In genomic region chr15:98797835-98798492, GRCm38 (mm10) we compare ENCODE assay signal across 14 mouse cellular contexts. TPM values are rescaled to one million over a fixed set of nuclear protein-coding genes. Genes with fewer than 3 reads are reported as not detected.
A peak's percentile ranks its signal among the peaks of the same experiment; 100 is the strongest.
DNase-seq lines count a peak whose midpoint lies in the region; ATAC-seq and TF ChIP-seq lines count a peak whose summit lies in the region.
"Had no signal": no experiment of that assay in that cellular context is flagged by ENCODE, and none has a peak within 500 bp of the region (broad histone marks: within the 10 kb centered on the region; RNA-seq: fewer than 3 reads in every experiment).

No protein-coding gene starts in this region.

- peaks cover 96% of the 10 kb centered on the region for H3K27me3 ChIP-seq in liver, postnatal 0 days (ENCODE audit: insufficient read depth, low read length)
- H3K27me3 ChIP-seq in liver, embryonic 12.5 days (replicated peaks), result peaks cover 100% of the 10 kb centered on the region
- peaks cover 87% of the 10 kb centered on the region for H3K27me3 ChIP-seq in forebrain, postnatal 0 days (ENCODE audit: insufficient read depth, low read length)
- H3K27me3 ChIP-seq in midbrain, embryonic 11.5 days (ENCODE audit: control insufficient read depth, insufficient read depth, low read length), result peaks cover 91% of the 10 kb centered on the region

- ATAC-seq in liver, postnatal 0 days, result no peak
- no peak for ATAC-seq in liver, embryonic 12.5 days
- ATAC-seq in forebrain, postnatal 0 days, result peak; percentile 48; the same call in 1 of the 2 replicates
- ATAC-seq in midbrain, embryonic 11.5 days (ENCODE audit: low FRiP score), result peak; percentile 97
- ATAC-seq: CD4-positive, CD25-positive, alpha-beta regulatory T cell, adult 4 months had no signal

- no peak overlapping the region for H3K4me3 ChIP-seq in liver, postnatal 0 days (ENCODE audit: low read depth, low read length)
- no peak overlapping the region for H3K4me3 ChIP-seq in liver, embryonic 12.5 days
- no peak overlapping the region for H3K4me3 ChIP-seq in forebrain, postnatal 0 days (ENCODE audit: low read depth, low read length)
- no peak overlapping the region for H3K4me3 ChIP-seq in midbrain, embryonic 11.5 days (ENCODE audit: low read depth, low read length)
- H3K4me3 ChIP-seq: erythroblast, embryonic 14.5 days; lung, embryonic 15.5 days had no signal

- H3K4me1 ChIP-seq in liver, postnatal 0 days (ENCODE audit: insufficient read depth), result no peaks in the 10 kb centered on the region
- peaks cover 5% of the 10 kb centered on the region; the same call in 1 of the 2 replicates for H3K4me1 ChIP-seq in liver, embryonic 12.5 days
- no peaks in the 10 kb centered on the region for H3K4me1 ChIP-seq in forebrain, postnatal 0 days (ENCODE audit: insufficient read depth)
- H3K4me1 ChIP-seq in midbrain, embryonic 11.5 days (ENCODE audit: control insufficient read depth, insufficient read depth, low read length), result peaks cover 35% of the 10 kb centered on the region

- no peak overlapping the region for H3K4me2 ChIP-seq in liver, postnatal 0 days (ENCODE audit: low read depth, low read length)
- no peak overlapping the region for H3K4me2 ChIP-seq in liver, embryonic 12.5 days
- no peak overlapping the region for H3K4me2 ChIP-seq in forebrain, postnatal 0 days (ENCODE audit: low read depth)
- H3K4me2 ChIP-seq in midbrain, embryonic 11.5 days, result peak overlapping the region; percentile 1; the same call in 1 of the 2 replicates
- H3K4me2 ChIP-seq: lung, embryonic 15.5 days had no signal

- no peak for TF ChIP-seq EP300 in liver, postnatal 0 days (IDR thresholded peaks at IDR 0.05; ENCODE audit: low read depth)

- H3K36me3 ChIP-seq in liver, postnatal 0 days (replicated peaks; ENCODE audit: insufficient read depth, low read length), result no peaks in the 10 kb centered on the region
- H3K36me3 ChIP-seq in liver, embryonic 12.5 days, result no peaks in the 10 kb centered on the region
- no peaks in the 10 kb centered on the region for H3K36me3 ChIP-seq in forebrain, postnatal 0 days (ENCODE audit: insufficient read depth)
- H3K36me3 ChIP-seq in midbrain, embryonic 11.5 days (ENCODE audit: control insufficient read depth, insufficient read depth, low read length), result no peaks in the 10 kb centered on the region
- H3K36me3 ChIP-seq: lung, embryonic 15.5 days had no signal

- 8% methylated on average over 27 of the region's 28 CpGs for WGBS in liver, postnatal 0 days (ENCODE audit: insufficient replicate concordance)
- 8% methylated on average over 27 of the region's 28 CpGs for WGBS in liver, embryonic 12.5 days (ENCODE audit: insufficient replicate concordance)
- 3% methylated on average over 28 of the region's 28 CpGs for WGBS in forebrain, postnatal 0 days
- WGBS in midbrain, embryonic 11.5 days, result under 1% methylated on average over 27 of the region's 28 CpGs

- H3K27ac ChIP-seq in liver, postnatal 0 days (ENCODE audit: low read depth), result no peak overlapping the region
- H3K27ac ChIP-seq in liver, embryonic 12.5 days, result no peak overlapping the region
- no peak overlapping the region for H3K27ac ChIP-seq in forebrain, postnatal 0 days (ENCODE audit: low read depth, low read length)
- H3K27ac ChIP-seq in midbrain, embryonic 11.5 days (ENCODE audit: low read depth, low read length), result peak overlapping the region; percentile 40; the same call in 1 of the 2 replicates
- H3K27ac ChIP-seq: lung, embryonic 15.5 days had no signal

- DNase-seq in liver, postnatal 0 days, result peak; percentile 13
- DNase-seq in forebrain, postnatal 0 days, result no peak
- DNase-seq in midbrain, embryonic 11.5 days (ENCODE audit: low spot score, missing footprints), result peak; percentile 98
- peak; percentile 35 for DNase-seq in yolk sac, embryonic 10.5 days (ENCODE audit: low spot score)
- no peak for DNase-seq in cerebellum, adult 9-10 months
- no peak for DNase-seq in urinary bladder, adult 2 months (ENCODE audit: low spot score)
- no peak for DNase-seq in spleen, postnatal 4 days (ENCODE audit: low spot score in 2 of 2)
- DNase-seq: kidney, adult 8-10 months; right cerebral cortex, postnatal 4 days had no signal

- H3K9ac ChIP-seq in liver, postnatal 0 days (replicated peaks), result no peak overlapping the region
- H3K9ac ChIP-seq in liver, embryonic 12.5 days, result no peak overlapping the region
- no peak overlapping the region for H3K9ac ChIP-seq in forebrain, postnatal 0 days
- peak overlapping the region; percentile 13; the same call in 1 of the 2 replicates for H3K9ac ChIP-seq in midbrain, embryonic 11.5 days (ENCODE audit: low read length)
- H3K9ac ChIP-seq: lung, embryonic 15.5 days had no signal

- TF ChIP-seq CTCF in liver, postnatal 0 days (IDR thresholded peaks at IDR 0.05; ENCODE audit: low read depth), result no peak
- no peak for TF ChIP-seq CTCF in forebrain, postnatal 0 days (IDR thresholded peaks at IDR 0.05; ENCODE audit: low read depth)

- H3K9me3 ChIP-seq in liver, postnatal 0 days (ENCODE audit: low read length), result no peaks in the 10 kb centered on the region
- H3K9me3 ChIP-seq in liver, embryonic 12.5 days (replicated peaks), result no peaks in the 10 kb centered on the region
- no peaks in the 10 kb centered on the region for H3K9me3 ChIP-seq in forebrain, postnatal 0 days (ENCODE audit: low read length)
- no peaks in the 10 kb centered on the region for H3K9me3 ChIP-seq in midbrain, embryonic 11.5 days (ENCODE audit: control insufficient read depth, low read length)
- H3K9me3 ChIP-seq: lung, embryonic 15.5 days had no signal

RNA-seq across cellular contexts. Expression of gene Wnt1, which starts 8.3 kb away (rescaled TPM):
- polyA plus RNA-seq in liver, postnatal 0 days (2015; fragmentation: Nextera tagmentation; extraction: Ambion mirVana), result not detected in 2 replicates
- polyA plus RNA-seq in liver, embryonic 12.5 days (2016; fragmentation: Nextera tagmentation; extraction: Ambion mirVana), result not detected in 2 replicates
- not detected in 2 replicates for total RNA-seq in forebrain, postnatal 0 days (2014; rRNA removed)
- polyA plus RNA-seq in forebrain, postnatal 0 days (2015; fragmentation: Nextera tagmentation; extraction: Ambion mirVana), result 0.33 and 0.35 TPM in 2 replicates
- 11.6 and 14.0 TPM in 2 replicates for polyA plus RNA-seq in midbrain, embryonic 11.5 days (2014; fragmentation: Nextera tagmentation; extraction: Ambion mirVana)
- 0.04 and 0.09 TPM in 2 replicates for polyA plus RNA-seq in urinary bladder, adult 2 months (2012; rRNA removed)
- polyA plus RNA-seq: CD4-positive, CD25-positive, alpha-beta regulatory T cell, adult 4 months; erythroblast, embryonic 14.5 days; gonadal fat pad, adult 2 months; lung, embryonic 15.5 days had no signal

RNA-seq across cellular contexts. Expression of gene Ddn, which starts 11.3 kb away (rescaled TPM):
- not detected in 2 replicates for polyA plus RNA-seq in liver, postnatal 0 days (2015; fragmentation: Nextera tagmentation; extraction: Ambion mirVana)
- not detected in 2 replicates for polyA plus RNA-seq in liver, embryonic 12.5 days (2016; fragmentation: Nextera tagmentation; extraction: Ambion mirVana)
- 36.3 and 49.6 TPM in 2 replicates for total RNA-seq in forebrain, postnatal 0 days (2014; rRNA removed)
- 2.2 TPM in 2 replicates for polyA plus RNA-seq in forebrain, postnatal 0 days (2015; fragmentation: Nextera tagmentation; extraction: Ambion mirVana)
- polyA plus RNA-seq in midbrain, embryonic 11.5 days (2014; fragmentation: Nextera tagmentation; extraction: Ambion mirVana), result 0.48 and 0.74 TPM in 2 replicates
- 0.04 and 0.08 TPM in 2 replicates for polyA plus RNA-seq in urinary bladder, adult 2 months (2012; rRNA removed)
- polyA plus RNA-seq: CD4-positive, CD25-positive, alpha-beta regulatory T cell, adult 4 months had no signal

RNA-seq across cellular contexts. Expression of gene Wnt10b, which starts 20.0 kb away (rescaled TPM):
- 0.04 and 0.08 TPM in 2 replicates for polyA plus RNA-seq in liver, postnatal 0 days (2015; fragmentation: Nextera tagmentation; extraction: Ambion mirVana)
- polyA plus RNA-seq in liver, embryonic 12.5 days (2016; fragmentation: Nextera tagmentation; extraction: Ambion mirVana), result not detected in 2 replicates
- 0.31 and 1.1 TPM in 2 replicates for total RNA-seq in forebrain, postnatal 0 days (2014; rRNA removed)
- not detected in 2 replicates for polyA plus RNA-seq in forebrain, postnatal 0 days (2015; fragmentation: Nextera tagmentation; extraction: Ambion mirVana)
- 0.30 and 0.40 TPM in 2 replicates for polyA plus RNA-seq in midbrain, embryonic 11.5 days (2014; fragmentation: Nextera tagmentation; extraction: Ambion mirVana)
- 4.0 and 6.8 TPM in 2 replicates for polyA plus RNA-seq in urinary bladder, adult 2 months (2012; rRNA removed)
- polyA plus RNA-seq: CD4-positive, CD25-positive, alpha-beta regulatory T cell, adult 4 months; erythroblast, embryonic 14.5 days had no signal

RNA-seq across cellular contexts. Expression of gene Prkag1, which starts 33.4 kb away (rescaled TPM):
- polyA plus RNA-seq in liver, postnatal 0 days (2015; fragmentation: Nextera tagmentation; extraction: Ambion mirVana), result 42.0 and 47.4 TPM in 2 replicates
- polyA plus RNA-seq in liver, embryonic 12.5 days (2016; fragmentation: Nextera tagmentation; extraction: Ambion mirVana), result 114 TPM in 2 replicates
- total RNA-seq in forebrain, postnatal 0 days (2014; rRNA removed), result 46.5 and 48.3 TPM in 2 replicates
- 55.0 and 58.4 TPM in 2 replicates for polyA plus RNA-seq in forebrain, postnatal 0 days (2015; fragmentation: Nextera tagmentation; extraction: Ambion mirVana)
- polyA plus RNA-seq in midbrain, embryonic 11.5 days (2014; fragmentation: Nextera tagmentation; extraction: Ambion mirVana), result 69.7 and 81.4 TPM in 2 replicates
- polyA plus RNA-seq in urinary bladder, adult 2 months (2012; rRNA removed), result 83.1 and 89.5 TPM in 2 replicates

RNA-seq across cellular contexts. Expression of gene Arf3, which starts 35.0 kb away (rescaled TPM):
- 9.6 and 10.4 TPM in 2 replicates for polyA plus RNA-seq in liver, postnatal 0 days (2015; fragmentation: Nextera tagmentation; extraction: Ambion mirVana)
- 22.4 TPM in 2 replicates for polyA plus RNA-seq in liver, embryonic 12.5 days (2016; fragmentation: Nextera tagmentation; extraction: Ambion mirVana)
- total RNA-seq in forebrain, postnatal 0 days (2014; rRNA removed), result 99.6 and 116 TPM in 2 replicates
- polyA plus RNA-seq in forebrain, postnatal 0 days (2015; fragmentation: Nextera tagmentation; extraction: Ambion mirVana), result 62.5 and 104 TPM in 2 replicates
- 28.1 and 33.4 TPM in 2 replicates for polyA plus RNA-seq in midbrain, embryonic 11.5 days (2014; fragmentation: Nextera tagmentation; extraction: Ambion mirVana)
- polyA plus RNA-seq in urinary bladder, adult 2 months (2012; rRNA removed), result 74.0 and 79.1 TPM in 2 replicates

Comparison
In these comparisons a context has a peak if more than half of its experiments do, and no peak if none do; other contexts are left out.
1. ATAC-seq: peak in forebrain, postnatal 0 days (single experiment) and midbrain, embryonic 11.5 days (single experiment); none in liver, postnatal 0 days (single experiment) and liver, embryonic 12.5 days (single experiment).
2. DNase-seq: peak in liver, postnatal 0 days (single experiment), midbrain, embryonic 11.5 days (single experiment) and yolk sac, embryonic 10.5 days (single experiment); none in forebrain, postnatal 0 days (single experiment), cerebellum, adult 9-10 months (single experiment), urinary bladder, adult 2 months (single experiment) and spleen, postnatal 4 days (0 of 2).